Mouse (Mus musculus) MEL (cell line): ENCODE data around the gene Atp6v0a1. TPM values are rescaled to one million over a fixed set of nuclear protein-coding genes. Genes with fewer than 3 reads are reported as not detected.

Experiments used
- DNase-seq: peaks from one replicate; pipeline ENCODE4 v3.0.0; 2011; ENCODE audit warnings: low read depth, low spot score
- H3K27ac ChIP-seq: 2 replicates; pipeline ENCODE4 v1.5.1; 2012; ENCODE audit warnings: low read depth, mild to moderate bottlenecking, control low read depth, low read length, moderate library complexity; ENCODE audit not compliant: control insufficient read depth
- H3K27me3 ChIP-seq, 2 experiments: fragments of 150-350 bp in 1 of 2; sonication (generic) in 1 of 2; 2 replicates each; pipeline ENCODE4 v1.6.1; 2012; ENCODE audit warnings: low read length in 2 of 2, mild to moderate bottlenecking in 2 of 2, improper control_type of control experiment in 1 of 2, moderate library complexity in 1 of 2; ENCODE audit not compliant: insufficient read depth in 2 of 2, control insufficient read depth in 1 of 2
- H3K36me3 ChIP-seq, 2 experiments: 2 replicates each; pipeline ENCODE4 v1.6.1; 2012 to 2014; ENCODE audit warnings: low read length in 2 of 2, improper control_type of control experiment in 1 of 2, inconsistent platforms in 1 of 2, mild to moderate bottlenecking in 1 of 2; ENCODE audit not compliant: insufficient read depth in 2 of 2, control insufficient read depth in 1 of 2
- H3K4me1 ChIP-seq, 2 experiments: fragments of 150-350 bp in 1 of 2; sonication (generic) in 1 of 2; 2 replicates each; pipeline ENCODE4 v1.6.1; 2012; ENCODE audit warnings: low read length in 2 of 2, improper control_type of control experiment in 1 of 2, mild to moderate bottlenecking in 1 of 2; ENCODE audit not compliant: insufficient read depth in 2 of 2, control insufficient read depth in 1 of 2
- H3K4me3 ChIP-seq, 2 experiments: fragments of 150-350 bp in 1 of 2; sonication (generic) in 1 of 2; 2 replicates each; pipeline ENCODE4 v1.5.1; 2012; ENCODE audit warnings: low read depth in 2 of 2, low read length in 2 of 2, mild to moderate bottlenecking in 2 of 2, moderate library complexity in 2 of 2, control low read depth in 1 of 2, improper control_type of control experiment in 1 of 2; ENCODE audit not compliant: control insufficient read depth in 1 of 2, insufficient read depth in 1 of 2
- H3K79me2 ChIP-seq: 2 replicates; pipeline ENCODE4 v1.6.1; 2012; ENCODE audit warnings: mild to moderate bottlenecking, low read length, moderate library complexity; ENCODE audit not compliant: control insufficient read depth, poor library complexity, insufficient read depth
- H3K9ac ChIP-seq: 2 replicates; pipeline ENCODE4 v1.6.1; 2012; ENCODE audit warnings: low read depth, mild to moderate bottlenecking, control low read depth, low read length, moderate library complexity; ENCODE audit not compliant: control insufficient read depth, poor library complexity, severe bottlenecking
- H3K9me3 ChIP-seq: fragments of 150-350 bp; sonication (generic); replicated peaks from 2 replicates; pipeline ENCODE4 v1.6.1; 2012; ENCODE audit warnings: mild to moderate bottlenecking, low read length, improper control_type of control experiment, moderate library complexity; ENCODE audit not compliant: insufficient read depth
- BHLHE40 ChIP-seq: IDR thresholded peaks from 2 replicates; pipeline ENCODE4 v1.6.1; 2012; ENCODE audit warnings: low read depth, mild to moderate bottlenecking, inconsistent platforms, low read length, improper control_type of control experiment, borderline replicate concordance
- CHD2 ChIP-seq: IDR thresholded peaks from 2 replicates; pipeline ENCODE4 v1.6.1; 2011; ENCODE audit warnings: low read length, improper control_type of control experiment
- CTCF ChIP-seq, 3 experiments: IDR thresholded peaks in 2 of 3; conservative IDR thresholded peaks in 1 of 3; 2 replicates each; pipeline ENCODE4 v1.5.1; 2011 to 2012; ENCODE audit warnings: low read length in 3 of 3, low read depth in 2 of 3, mild to moderate bottlenecking in 2 of 3, improper control_type of control experiment in 1 of 3, inconsistent platforms in 1 of 3, mixed read lengths in 1 of 3, moderate library complexity in 1 of 3; ENCODE audit not compliant: control insufficient read depth in 1 of 3, insufficient read depth in 1 of 3, poor library complexity in 1 of 3, severe bottlenecking in 1 of 3
- E2F4 ChIP-seq: IDR thresholded peaks from 2 replicates; pipeline ENCODE4 v1.6.1; 2011; ENCODE audit warnings: low read depth, low read length, improper control_type of control experiment, borderline replicate concordance
- ELF1 ChIP-seq: IDR thresholded peaks from 2 replicates; pipeline ENCODE4 v1.6.1; 2014; ENCODE audit warnings: low read depth, mild to moderate bottlenecking, inconsistent platforms, low read length, improper control_type of control experiment, moderate library complexity
- EP300 ChIP-seq, 2 experiments: IDR thresholded peaks; 2 replicates each; pipeline ENCODE4 v1.6.1; 2011; ENCODE audit warnings: improper control_type of control experiment in 2 of 2, low read length in 2 of 2, low read depth in 1 of 2, mild to moderate bottlenecking in 1 of 2
- ETS1 ChIP-seq: IDR thresholded peaks from 2 replicates; pipeline ENCODE4 v1.6.1; 2012; ENCODE audit warnings: low read depth, mild to moderate bottlenecking, inconsistent platforms, low read length, improper control_type of control experiment, moderate library complexity
- GATA1 ChIP-seq: IDR thresholded peaks from 2 replicates; pipeline ENCODE4 v1.6.1; 2011; ENCODE audit warnings: low read depth, low read length, improper control_type of control experiment
- HCFC1 ChIP-seq: IDR thresholded peaks from 2 replicates; pipeline ENCODE4 v1.6.1; 2012; ENCODE audit warnings: low read depth, mild to moderate bottlenecking, inconsistent platforms, low read length, improper control_type of control experiment, moderate library complexity
- JUND ChIP-seq: IDR thresholded peaks from 2 replicates; pipeline ENCODE4 v1.6.1; 2011; ENCODE audit warnings: low read depth, mild to moderate bottlenecking, improper control_type of control experiment, low read length
- KAT2A ChIP-seq: conservative IDR thresholded peaks from 2 replicates; pipeline ENCODE4 v1.6.1; 2012; ENCODE audit warnings: low read depth, low read length, improper control_type of control experiment, inconsistent platforms
- MAFK ChIP-seq: IDR thresholded peaks from 2 replicates; pipeline ENCODE4 v1.6.1; 2011; ENCODE audit warnings: low read depth, mild to moderate bottlenecking, low read length, improper control_type of control experiment, borderline replicate concordance
- MAX ChIP-seq: IDR thresholded peaks from 2 replicates; pipeline ENCODE4 v1.6.1; 2011; ENCODE audit warnings: low read length, improper control_type of control experiment
- MAZ ChIP-seq: IDR thresholded peaks from 2 replicates; pipeline ENCODE4 v1.6.1; 2012; ENCODE audit warnings: low read depth, mild to moderate bottlenecking, inconsistent platforms, low read length, improper control_type of control experiment
- MXI1 ChIP-seq: IDR thresholded peaks from 2 replicates; pipeline ENCODE4 v1.6.1; 2011; ENCODE audit warnings: mild to moderate bottlenecking, low read depth, low read length, improper control_type of control experiment
- MYB ChIP-seq: IDR thresholded peaks from 2 replicates; pipeline ENCODE4 v1.6.1; 2011; ENCODE audit warnings: mild to moderate bottlenecking, low read depth, low read length, improper control_type of control experiment
- MYC ChIP-seq: IDR thresholded peaks from 2 replicates; pipeline ENCODE4 v1.6.1; 2011; ENCODE audit warnings: low read depth, mild to moderate bottlenecking, low read length, improper control_type of control experiment, moderate library complexity
- NELFE ChIP-seq: IDR thresholded peaks from 2 replicates; pipeline ENCODE4 v1.6.1; 2011; ENCODE audit warnings: low read depth, low read length, improper control_type of control experiment
- NRF1 ChIP-seq: IDR thresholded peaks from 2 replicates; pipeline ENCODE4 v1.6.1; 2014; ENCODE audit warnings: low read depth, mild to moderate bottlenecking, inconsistent platforms, low read length, improper control_type of control experiment, moderate library complexity; ENCODE audit not compliant: poor library complexity, insufficient read depth, severe bottlenecking
- POLR2AphosphoS2 ChIP-seq: IDR thresholded peaks from 2 replicates; pipeline ENCODE4 v1.6.1; 2011; ENCODE audit warnings: low read length, improper control_type of control experiment
- POLR2AphosphoS5 ChIP-seq: IDR thresholded peaks from 2 replicates; pipeline ENCODE4 v1.6.1; 2012; ENCODE audit warnings: low read depth, borderline replicate concordance, mild to moderate bottlenecking, inconsistent platforms, low read length, moderate library complexity, mixed read lengths
- RCOR1 ChIP-seq: IDR thresholded peaks from 2 replicates; pipeline ENCODE4 v1.6.1; 2012; ENCODE audit warnings: low read depth, mild to moderate bottlenecking, inconsistent platforms, low read length, improper control_type of control experiment
- SIN3A ChIP-seq: IDR thresholded peaks from 2 replicates; pipeline ENCODE4 v1.6.1; 2012; ENCODE audit warnings: low read length, improper control_type of control experiment, inconsistent platforms
- TBP ChIP-seq: IDR thresholded peaks from 2 replicates; pipeline ENCODE4 v1.8.0; 2011; ENCODE audit warnings: low read depth, low read length, improper control_type of control experiment
- TCF12 ChIP-seq: IDR thresholded peaks from 2 replicates; pipeline ENCODE4 v1.6.1; 2014; ENCODE audit warnings: low read depth, mild to moderate bottlenecking, inconsistent platforms, low read length, improper control_type of control experiment, moderate library complexity
- UBTF ChIP-seq: IDR thresholded peaks from 2 replicates; pipeline ENCODE4 v1.6.1; 2012; ENCODE audit warnings: low read depth, mild to moderate bottlenecking, inconsistent platforms, low read length, improper control_type of control experiment, moderate library complexity, borderline replicate concordance; ENCODE audit not compliant: insufficient read depth
- USF1 ChIP-seq: IDR thresholded peaks from 2 replicates; pipeline ENCODE4 v1.6.1; 2014; ENCODE audit warnings: low read depth, mild to moderate bottlenecking, inconsistent platforms, low read length, improper control_type of control experiment, moderate library complexity
- ZC3H11A ChIP-seq: IDR thresholded peaks from 2 replicates; pipeline ENCODE4 v1.6.1; 2012; ENCODE audit warnings: low read depth, mild to moderate bottlenecking, inconsistent platforms, low read length, improper control_type of control experiment
- ZKSCAN1 ChIP-seq: IDR thresholded peaks from 2 replicates; pipeline ENCODE4 v1.6.1; 2012; ENCODE audit warnings: low read depth, mild to moderate bottlenecking, inconsistent platforms, low read length, improper control_type of control experiment, moderate library complexity
- ZMIZ1 ChIP-seq: IDR thresholded peaks from 2 replicates; pipeline ENCODE4 v1.6.1; 2012; ENCODE audit warnings: low read depth, mild to moderate bottlenecking, inconsistent platforms, low read length, improper control_type of control experiment, moderate library complexity
- ZNF384 ChIP-seq: IDR thresholded peaks from 2 replicates; pipeline ENCODE4 v1.6.1; 2012; ENCODE audit warnings: low read depth, mild to moderate bottlenecking, inconsistent platforms, low read length, improper control_type of control experiment
- polyA plus RNA-seq, 2 experiments: library from polyadenylated mRNA; stranded (reverse) in 1 of 2; unstranded in 1 of 2; fragments of >175 nt in 1 of 2; fragments of >200 nt in 1 of 2; gene quantifications; 2 replicates each; pipeline versions ENCODE4 v1.2.1 to v1.2.4; 2012; ENCODE audit warnings: low replicate concordance in 2 of 2, low read depth in 1 of 2; ENCODE audit not compliant: insufficient read length in 2 of 2, insufficient read depth in 1 of 2, missing spikeins in 1 of 2
- total RNA-seq: library from RNA; depleted of rRNA; stranded (reverse); fragments of 300-350 nt; gene quantifications from 2 replicates; pipeline ENCODE4 v1.2.3, GENCODE M21; 2012

Atp6v0a1 gene
- total and polyA plus RNA-seq, 3 experiments, result 12.8 to 23.2 TPM; not detected in 1

- Histone ChIP-seq H3K4me1 (peaks cover 10 to 21% of the 10 kb centered on the region in 2 experiments), H3K9ac (peak overlapping the region; percentile 47), H3K27me3 (no peaks in the 10 kb centered on the region), H3K4me3 (peak overlapping the region; percentile 26 to 56), H3K27ac (no peak overlapping the region), H3K9me3 (no peaks in the 10 kb centered on the region), H3K79me2 (no peaks in the 10 kb centered on the region), H3K36me3 (peaks cover 0 to 11% of the 10 kb centered on the region in 2 experiments; a peak in 2 of 4 replicates)
- DNase-seq, result peak; percentile 56
- TF ChIP-seq TBP, result 0 out of 2 replicates have a peak, but pooled peaks have one; percentile 5
- 0 out of 2 replicates have a peak, but pooled peaks have one; percentile 1 for TF ChIP-seq ZC3H11A
- TF ChIP-seq TCF12, result no peak
Measured at GRCm38 (mm10) chr11:100959826-100960225, 49.4 kb upstream of the Atp6v0a1 start.

GRCm38 (mm10) chr11:100960540-100960939, 48.7 kb upstream of the Atp6v0a1 start:
- Histone ChIP-seq H3K9me3 (no peaks in the 10 kb centered on the region), H3K27ac (no peak overlapping the region), H3K4me3 (peak overlapping the region; percentile 49 to 56), H3K4me1 (peaks cover 10 to 23% of the 10 kb centered on the region in 2 experiments), H3K79me2 (no peaks in the 10 kb centered on the region), H3K27me3 (no peaks in the 10 kb centered on the region), H3K9ac (peak overlapping the region; percentile 28), H3K36me3 (peaks cover 0 to 12% of the 10 kb centered on the region in 2 experiments; a peak in 2 of 4 replicates)
- peak; percentile 87 for DNase-seq
- no peak for TF ChIP-seq ZC3H11A
- TF ChIP-seq RCOR1, result peak; percentile 4; the same call in 1 of the 2 replicates
- TF ChIP-seq MAX, result no peak
- TF ChIP-seq POLR2AphosphoS5, result no peak
- no peak for TF ChIP-seq ETS1
- TF ChIP-seq ZNF384, result no peak
- no peak for TF ChIP-seq MAFK
- TF ChIP-seq ZMIZ1, result no peak
- TF ChIP-seq POLR2AphosphoS2, result no peak
- peak; percentile 100 for TF ChIP-seq HCFC1
- peak; percentile 95 for TF ChIP-seq KAT2A
- TF ChIP-seq MYC, result peak; percentile 60; the same call in 1 of the 2 replicates
- TF ChIP-seq GATA1, result peak; percentile 67
- TF ChIP-seq MXI1, result peak; percentile 62
- TF ChIP-seq JUND, result no peak
- TF ChIP-seq BHLHE40, result no peak
- TF ChIP-seq NELFE, result 0 out of 2 replicates have a peak, but pooled peaks have one; percentile 32
- 0 out of 2 replicates have a peak, but pooled peaks have one; percentile 32 for TF ChIP-seq TCF12
- no peak for TF ChIP-seq E2F4
- TF ChIP-seq MYB, result no peak
- no peak for TF ChIP-seq CHD2
- TF ChIP-seq CTCF (IDR thresholded peaks at IDR 0.05 in 2 of 3, conservative IDR thresholded peaks at IDR 0.05 in 1 of 3; ENCODE audit: control insufficient read depth in 1 of 3, insufficient read depth in 1 of 3, low read depth in 2 of 3, low read length in 3 of 3, poor library complexity in 1 of 3, severe bottlenecking in 1 of 3), result no peak; a peak in 1 of 6 replicates
- TF ChIP-seq EP300 (IDR thresholded peaks at IDR 0.05; ENCODE audit: low read depth in 1 of 2, low read length in 2 of 2), result no peak
- TF ChIP-seq MAZ, result peak; percentile 60; the same call in 1 of the 2 replicates
- TF ChIP-seq ELF1, result peak; percentile 43; the same call in 1 of the 2 replicates
- TF ChIP-seq ZKSCAN1, result no peak
- 0 out of 2 replicates have a peak, but pooled peaks have one; percentile 28 for TF ChIP-seq USF1
- TF ChIP-seq SIN3A, result peak; percentile 79
- TF ChIP-seq NRF1, result peak; percentile 54; the same call in 1 of the 2 replicates
- TF ChIP-seq UBTF, result no peak
